Mouse (Mus musculus) embryonic facial prominence, embryonic 11.5 days (tissue): ENCODE results near the gene Arf6. TPM values are rescaled to one million over a fixed set of nuclear protein-coding genes. Genes with fewer than 3 reads are reported as not detected.
"Not testable (repeated sequence)": the region's sequence is repeated elsewhere in the genome, so short reads cannot be mapped to it uniquely, and the experiment has no call there.

Experiments used
- ATAC-seq: fragments of 200-750 bp; cut with Nextera tagmentation; replicated peaks from 2 replicates; pipeline ENCODE4 v1.8.0; 2017; ENCODE audit warnings: low read depth; ENCODE audit not compliant: insufficient number of reproducible peaks, low FRiP score, low TSS enrichment
- DNase-seq: peaks from one replicate; pipeline ENCODE4 v3.0.0-alpha.2; 2015; ENCODE audit warnings: low spot score
- H3K27ac ChIP-seq: fragments of 300-500 bp; sonication (generic); replicated peaks from 2 replicates; pipeline ENCODE4 v1.5.1; 2014; ENCODE audit warnings: mild to moderate bottlenecking, low read depth, low read length, control low read depth
- H3K27me3 ChIP-seq: fragments of 300-500 bp; sonication (generic); 2 replicates; pipeline ENCODE4 v1.6.1; 2014; ENCODE audit warnings: mild to moderate bottlenecking, low read length, moderate library complexity, mixed read lengths; ENCODE audit not compliant: control insufficient read depth, insufficient read depth
- H3K36me3 ChIP-seq: fragments of 300-500 bp; sonication (generic); replicated peaks from 2 replicates; pipeline ENCODE4 v1.6.1; 2014; ENCODE audit warnings: low read depth, mild to moderate bottlenecking, low read length, moderate library complexity, mixed read lengths; ENCODE audit not compliant: control insufficient read depth, insufficient read depth
- H3K4me1 ChIP-seq: fragments of 300-500 bp; sonication (generic); 2 replicates; pipeline ENCODE4 v1.6.1; 2014; ENCODE audit warnings: low read length, mixed read lengths; ENCODE audit not compliant: control insufficient read depth, insufficient read depth
- H3K4me2 ChIP-seq: fragments of 300-500 bp; sonication (generic); 2 replicates; pipeline ENCODE4 v1.6.1; 2014; ENCODE audit warnings: low read depth, mild to moderate bottlenecking, control low read depth, low read length, moderate library complexity
- H3K4me3 ChIP-seq: fragments of 300-500 bp; sonication (generic); 2 replicates; pipeline ENCODE4 v1.5.1; 2014; ENCODE audit warnings: low read depth, low read length, control low read depth
- H3K9ac ChIP-seq: fragments of 300-500 bp; sonication (generic); replicated peaks from 2 replicates; pipeline ENCODE4 v1.6.1; 2014; ENCODE audit warnings: mild to moderate bottlenecking, control low read depth, low read length
- H3K9me3 ChIP-seq: fragments of 300-500 bp; sonication (generic); replicated peaks from 2 replicates; pipeline ENCODE4 v1.6.1; 2016; ENCODE audit warnings: mild to moderate bottlenecking, low read length, inconsistent platforms, mixed read lengths; ENCODE audit not compliant: control insufficient read depth
- WGBS: fragments of 180-500 bp; shearing (Covaris S2); extraction: QIAGEN DNeasy Blood & Tissue Kit; methylation state at CpG from one replicate; pipeline ENCODE4 v1.1.7; 2014; 5-methylcytosine and 5-hydroxymethylcytosine counted together
- polyA plus RNA-seq: library from polyadenylated mRNA; unstranded; fragments of >200 nt; fragmentation: Nextera tagmentation; extraction: Ambion mirVana; gene quantifications from 2 replicates; pipeline ENCODE4 v1.2.1, GENCODE M21; 2014

The Arf6 gene
- polyA plus RNA-seq, 1 experiment from 2014 or later, result 56.4 TPM

DNA sequence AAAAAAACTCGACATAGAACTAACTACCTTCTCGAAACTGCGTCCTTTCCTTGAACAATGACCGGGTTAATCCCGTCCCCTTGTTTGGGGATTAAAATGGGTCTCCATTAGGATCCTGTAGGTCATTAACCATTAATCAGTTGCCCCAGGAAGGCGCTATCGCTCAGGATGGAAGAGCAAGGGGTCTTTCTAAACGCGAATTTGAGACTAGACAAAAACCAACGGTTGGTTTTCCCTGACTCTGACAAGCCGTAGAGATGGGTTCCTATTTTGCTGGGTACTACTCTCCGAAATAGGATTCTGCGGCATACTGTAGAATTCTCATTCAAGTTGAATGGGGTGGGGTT is 14.7 kb upstream of the Arf6 start:
- H3K4me2 ChIP-seq, result peak overlapping the region; percentile 49
- no peak for ATAC-seq
- peak overlapping the region; percentile 94 for H3K9ac ChIP-seq
- no peaks in the 10 kb centered on the region for H3K4me1 ChIP-seq
- no peak overlapping the region for H3K27ac ChIP-seq
- no peaks in the 10 kb centered on the region for H3K27me3 ChIP-seq
- H3K36me3 ChIP-seq, result no peaks in the 10 kb centered on the region; the same call in 1 of the 2 replicates
- H3K9me3 ChIP-seq, result no peaks in the 10 kb centered on the region
- H3K4me3 ChIP-seq, result peak overlapping the region; percentile 87
- no peak for DNase-seq
- 5% methylated on average over 13 of the region's 13 CpGs for WGBS

DNA sequence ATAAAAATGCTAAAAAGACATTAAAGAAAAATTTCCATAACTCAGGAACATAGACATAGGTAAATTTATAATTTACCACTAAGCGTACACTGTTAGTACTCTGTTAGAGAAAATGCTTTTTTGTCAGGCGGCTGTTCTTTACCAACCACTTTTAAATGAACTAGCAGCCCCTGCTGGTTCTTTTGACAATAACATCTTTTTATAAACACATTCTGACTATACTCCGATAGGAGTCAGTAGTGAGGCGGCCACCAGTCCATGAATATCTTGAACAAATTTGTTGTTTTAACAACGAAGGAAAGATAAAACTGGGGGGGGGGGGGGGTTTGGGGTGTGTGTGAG is 11.3 kb upstream of the Arf6 start:
- no peak overlapping the region for H3K9ac ChIP-seq
- no peaks in the 10 kb centered on the region for H3K36me3 ChIP-seq
- H3K4me2 ChIP-seq, result no peak overlapping the region
- H3K27ac ChIP-seq, result no peak overlapping the region
- H3K4me1 ChIP-seq, result no peaks in the 10 kb centered on the region
- ATAC-seq (no peak), DNase-seq (peak; percentile 75)
- no peak overlapping the region for H3K4me3 ChIP-seq
- no peaks in the 10 kb centered on the region for H3K9me3 ChIP-seq
- no peaks in the 10 kb centered on the region for H3K27me3 ChIP-seq
- 18% methylated on average over 5 of the region's 5 CpGs for WGBS

DNA sequence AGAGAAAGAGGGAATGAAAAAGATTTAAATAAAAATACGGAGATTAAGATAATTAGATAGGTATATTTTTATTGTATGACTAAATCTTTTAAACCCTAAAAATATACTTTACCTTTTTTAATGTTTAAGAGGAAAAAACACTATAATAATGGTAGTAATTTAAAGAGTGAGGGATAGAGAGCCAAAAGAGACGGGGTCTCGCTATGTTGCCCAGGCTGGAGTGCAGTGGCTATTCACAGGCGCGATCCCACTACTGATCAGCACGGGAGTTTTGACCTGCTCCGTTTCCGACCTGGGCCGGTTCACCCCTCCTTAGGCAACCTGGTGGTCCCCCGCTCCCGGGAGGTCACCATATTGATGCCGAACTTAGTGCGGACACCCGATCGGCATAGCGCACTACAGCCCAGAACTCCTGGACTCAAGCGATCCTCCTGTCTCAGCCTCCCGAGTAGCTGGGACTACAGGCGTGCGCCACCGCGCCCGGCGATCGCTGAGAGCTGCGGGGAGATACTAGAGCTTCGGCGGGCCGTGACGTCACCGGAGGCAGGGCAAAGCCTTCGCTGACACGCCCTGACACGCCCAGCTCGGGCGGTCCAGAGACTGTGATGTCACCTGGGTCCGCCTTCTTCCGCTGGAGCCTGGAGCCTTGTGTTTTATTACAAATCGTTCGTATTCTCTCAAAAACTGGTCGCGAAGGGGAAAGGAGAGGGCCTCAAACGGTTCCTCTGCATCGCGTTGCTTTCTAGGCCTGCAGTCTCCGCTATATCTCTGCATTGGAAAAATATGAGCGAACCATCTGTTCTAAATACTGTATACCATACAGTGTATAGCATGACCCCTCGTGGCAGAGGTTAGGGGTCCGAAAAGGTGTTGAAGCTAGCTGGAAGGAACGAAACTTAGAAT is 10.7 kb upstream of the Arf6 start:
- H3K4me2 ChIP-seq, result peak overlapping the region; percentile 63
- H3K36me3 ChIP-seq, H3K4me1 ChIP-seq, H3K27me3 ChIP-seq, H3K9me3 ChIP-seq: not testable (repeated sequence)
- H3K9ac ChIP-seq, result peak overlapping the region; percentile 65
- ATAC-seq, result peak; percentile 95
- under 1% methylated on average over 39 of the region's 50 CpGs for WGBS
- peak overlapping the region; percentile 48 for H3K4me3 ChIP-seq
- peak; percentile 97 for DNase-seq
- H3K27ac ChIP-seq, result peak overlapping the region; percentile 75

DNA sequence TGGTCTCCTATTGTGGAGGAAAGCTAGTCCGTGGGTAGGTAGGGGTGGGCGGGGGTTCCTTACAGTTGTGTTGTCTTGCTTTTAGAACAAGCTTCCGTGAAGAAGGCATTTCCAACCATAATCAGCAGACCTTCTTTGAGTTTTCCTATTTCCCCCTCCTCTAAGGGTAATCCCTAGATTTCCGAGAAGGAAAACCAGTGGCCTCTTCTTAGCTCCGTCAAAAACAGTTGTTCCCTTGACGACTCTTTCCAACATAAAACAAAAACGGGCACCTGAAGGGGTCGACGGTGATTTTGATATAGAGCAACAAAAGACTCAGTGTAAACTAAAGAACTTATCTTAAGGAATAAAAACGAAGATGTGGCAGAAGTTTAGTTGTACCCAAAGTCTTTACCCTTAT is 10.0 kb upstream of the Arf6 start:
- no peaks in the 10 kb centered on the region for H3K4me1 ChIP-seq
- H3K4me2 ChIP-seq, result peak overlapping the region; percentile 63
- H3K9ac ChIP-seq, result peak overlapping the region; percentile 65
- H3K4me3 ChIP-seq, result peak overlapping the region; percentile 48
- H3K27ac ChIP-seq, result peak overlapping the region; percentile 75
- H3K27me3 ChIP-seq, result no peaks in the 10 kb centered on the region
- H3K9me3 ChIP-seq, result no peaks in the 10 kb centered on the region
- 7% methylated on average over 10 of the region's 10 CpGs for WGBS
- DNase-seq (no peak), ATAC-seq (no peak)
- no peaks in the 10 kb centered on the region for H3K36me3 ChIP-seq

DNA sequence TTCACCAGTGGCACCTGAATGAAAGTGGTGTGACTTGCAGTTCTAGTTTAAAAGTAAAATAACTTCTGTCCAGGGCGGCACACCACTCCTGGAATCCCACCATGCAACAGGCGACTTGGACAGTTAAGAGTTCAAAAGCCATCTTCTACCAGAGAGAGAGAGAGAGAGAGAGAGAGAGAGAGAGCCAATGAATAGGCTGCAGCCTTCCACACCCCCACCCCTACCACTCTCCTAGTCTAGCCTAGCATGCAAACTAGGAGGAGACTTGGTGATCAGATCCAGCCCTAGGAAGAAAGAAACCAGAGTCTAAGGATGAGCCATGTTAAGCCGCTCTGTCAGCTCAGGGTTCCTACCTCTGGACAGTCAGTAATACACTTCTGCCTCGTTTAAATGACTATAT is 9.6 kb upstream of the Arf6 start:
- ATAC-seq, result no peak
- no peak for DNase-seq
- Histone ChIP-seq H3K27ac (no peak overlapping the region), H3K9me3 (no peaks in the 10 kb centered on the region), H3K9ac (no peak overlapping the region), H3K27me3 (no peaks in the 10 kb centered on the region), H3K36me3 (no peaks in the 10 kb centered on the region), H3K4me2 (no peak overlapping the region), H3K4me3 (no peak overlapping the region), H3K4me1 (no peaks in the 10 kb centered on the region)
- 41% methylated on average over 4 of the region's 4 CpGs for WGBS

DNA sequence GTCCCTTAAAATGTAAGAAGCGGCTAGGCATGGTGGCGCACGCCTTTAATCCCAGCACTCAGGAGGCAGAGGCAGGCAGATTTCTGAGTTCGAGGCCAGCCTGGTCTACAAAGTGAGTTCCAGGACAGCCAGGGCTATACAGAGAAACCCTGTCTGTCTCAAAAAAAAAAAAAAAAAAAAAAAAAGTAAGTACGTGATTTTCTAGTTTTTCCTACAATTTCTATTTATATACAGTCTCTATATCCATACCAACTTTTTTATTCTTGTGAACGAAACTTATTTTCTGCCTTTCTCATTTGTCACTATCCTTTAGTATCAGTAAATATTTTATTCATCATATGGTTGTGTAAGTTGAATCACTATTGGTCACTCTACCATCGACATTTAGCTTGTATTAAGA is 8.8 kb upstream of the Arf6 start:
- DNase-seq, ATAC-seq, H3K36me3 ChIP-seq, H3K4me1 ChIP-seq, H3K4me3 ChIP-seq, H3K27ac ChIP-seq, H3K4me2 ChIP-seq, H3K9me3 ChIP-seq, H3K27me3 ChIP-seq, H3K9ac ChIP-seq: not testable (repeated sequence)
- 93% methylated on average over 7 of the region's 7 CpGs for WGBS

DNA sequence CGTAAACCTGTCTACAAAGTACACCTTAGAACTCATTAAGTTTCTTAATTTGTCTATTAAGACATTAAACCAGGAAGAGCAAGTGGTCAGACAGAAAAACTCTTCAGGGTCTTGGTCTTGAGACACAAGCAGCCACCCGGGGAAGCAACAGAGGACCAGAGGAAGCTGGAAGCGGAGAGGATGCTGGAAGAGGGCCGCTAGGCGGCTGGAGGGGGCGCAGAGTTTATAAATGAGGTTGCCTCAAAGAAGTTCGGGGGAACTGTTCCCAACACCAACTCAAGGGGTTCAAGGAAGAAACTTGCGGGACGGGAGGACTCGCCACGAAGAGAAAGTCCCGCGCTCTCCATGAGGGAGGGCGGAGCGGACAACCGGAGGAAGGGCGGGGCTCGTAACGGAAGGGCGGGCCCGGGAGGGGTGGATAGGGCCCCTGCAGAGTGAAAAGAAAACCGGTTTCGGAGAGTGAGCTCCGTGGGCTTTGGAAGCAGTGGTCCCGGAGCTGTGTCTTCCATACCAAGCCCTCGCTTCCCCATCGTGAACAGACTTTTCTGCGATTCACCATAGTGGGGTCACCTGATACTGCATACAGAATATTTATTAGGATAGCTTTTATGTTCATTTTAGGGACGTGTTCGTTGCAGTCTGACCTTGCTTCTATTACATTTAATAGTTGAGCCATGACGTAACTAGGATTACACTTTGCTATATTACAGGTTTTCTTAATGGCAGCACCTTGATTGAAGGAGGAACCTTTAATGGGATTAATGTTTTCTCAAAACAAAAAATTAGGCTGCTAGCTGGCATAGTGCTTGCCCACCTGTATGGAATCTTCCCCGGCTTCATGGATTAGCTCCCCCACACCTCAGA is 7.8 kb upstream of the Arf6 start:
- Histone ChIP-seq H3K27me3 (no peaks in the 10 kb centered on the region), H3K4me3 (peak overlapping the region; percentile 52), H3K27ac (peak overlapping the region; percentile 65; the same call in 1 of the 2 replicates), H3K9ac (peak overlapping the region; percentile 71), H3K4me1 (no peaks in the 10 kb centered on the region), H3K9me3 (no peaks in the 10 kb centered on the region), H3K4me2 (peak overlapping the region; percentile 68), H3K36me3 (no peaks in the 10 kb centered on the region)
- ATAC-seq (no peak; the same call in 1 of the 2 replicates), DNase-seq (peak; percentile 79)
- WGBS, result 5% methylated on average over 32 of the region's 32 CpGs

DNA sequence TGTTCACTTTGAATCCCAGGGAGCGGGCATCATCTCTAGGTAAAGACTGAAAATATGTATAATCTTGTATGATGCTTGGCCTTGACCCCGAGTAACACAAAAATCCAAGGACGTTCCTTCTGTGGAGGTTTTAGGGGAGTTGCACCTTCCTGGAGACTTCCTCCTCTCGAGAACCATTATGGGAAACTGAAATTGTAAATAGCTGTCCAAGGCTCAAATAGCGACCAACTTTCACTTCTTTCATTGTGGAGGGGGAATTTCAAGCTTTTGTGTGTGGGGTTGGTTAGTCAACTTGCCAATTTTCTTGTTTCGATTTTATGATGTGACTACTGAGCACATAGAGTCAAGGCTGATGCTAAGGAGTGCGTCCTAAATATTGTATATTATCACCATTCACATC is 6.2 kb upstream of the Arf6 start:
- WGBS, result 80% methylated on average over 7 of the region's 7 CpGs
- Histone ChIP-seq H3K9me3 (no peaks in the 10 kb centered on the region), H3K36me3 (no peaks in the 10 kb centered on the region), H3K4me3 (no peak overlapping the region), H3K4me2 (no peak overlapping the region), H3K4me1 (no peaks in the 10 kb centered on the region), H3K27me3 (no peaks in the 10 kb centered on the region), H3K9ac (no peak overlapping the region), H3K27ac (no peak overlapping the region)
- ATAC-seq (no peak), DNase-seq (no peak)
